8 mouse cellular contexts compared by ENCODE assay signal in the genomic region with DNA sequence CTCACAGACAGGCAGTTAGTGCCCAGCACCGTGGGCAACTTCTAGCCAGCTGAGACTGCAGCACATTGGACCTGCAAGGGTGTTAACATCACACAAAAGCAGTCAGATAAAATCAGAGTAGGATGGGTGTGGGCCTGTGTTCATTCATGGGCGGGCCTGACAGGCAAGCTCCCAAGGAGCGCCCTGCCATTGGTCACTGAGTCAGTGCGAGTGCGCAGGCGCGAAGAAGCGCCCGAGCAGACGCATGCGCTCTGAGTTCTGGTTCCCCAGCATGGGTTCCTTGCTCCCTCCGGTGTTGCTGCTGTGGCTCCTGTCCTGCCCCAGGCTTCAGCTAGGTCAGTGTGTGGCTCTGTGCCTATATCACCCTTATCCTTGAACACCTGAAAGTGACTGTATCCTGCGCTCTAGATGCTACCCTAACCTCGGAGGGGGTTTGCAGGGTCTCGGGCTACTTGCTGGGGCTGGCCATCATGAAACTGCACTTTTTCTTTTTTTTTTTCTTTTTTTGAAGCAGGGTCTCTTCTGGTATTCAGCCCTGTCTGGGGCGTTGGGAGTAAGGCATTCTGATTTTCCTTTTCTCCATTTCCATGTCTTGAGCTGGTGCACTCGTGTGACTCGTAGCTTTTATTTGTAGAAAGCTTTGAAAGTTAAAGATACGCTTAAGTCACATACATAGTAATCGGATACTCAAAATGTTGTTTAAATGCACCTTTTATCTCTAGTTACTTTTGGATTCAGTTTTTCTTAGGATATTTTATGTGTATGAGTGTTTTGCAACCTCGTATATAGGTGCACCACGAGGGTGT. TPM values are rescaled to one million over a fixed set of nuclear protein-coding genes. Genes with fewer than 3 reads are reported as not detected.
DNase-seq lines count a peak whose midpoint lies in the region; ATAC-seq lines count a peak whose summit lies in the region.

A gene (plus strand): TSS at position 235 of the 806 bp plus-strand sequence.

- H3K36me3 ChIP-seq in hindbrain, embryonic 16.5 days (ENCODE audit: control insufficient read depth, insufficient read depth, low read length) = peaks cover 13% of the 10 kb centered on the region
- peaks cover 20% of the 10 kb centered on the region for H3K36me3 ChIP-seq in macrophage (ENCODE audit: inconsistent target)

- WGBS in hindbrain, embryonic 16.5 days = 10% methylated on average over 22 of the region's 22 CpGs
- 4% methylated on average over 22 of the region's 22 CpGs for WGBS in macrophage (ENCODE audit: missing documents)

- H3K9ac ChIP-seq in hindbrain, embryonic 16.5 days (ENCODE audit: low read depth, low read length) = peak within 1 kb of the TSS; percentile 74

- H3K27me3 ChIP-seq in hindbrain, embryonic 16.5 days (replicated peaks; ENCODE audit: control insufficient read depth, insufficient read depth, low read length) = no peaks in the 10 kb centered on the region

- H3K4me1 ChIP-seq in hindbrain, embryonic 16.5 days (ENCODE audit: control insufficient read depth, insufficient read depth, low read depth, low read length) = no peaks in the 10 kb centered on the region; the same call in none of the 2 replicates

- peak within 1 kb of the TSS; percentile 71 for H3K27ac ChIP-seq in hindbrain, embryonic 16.5 days (ENCODE audit: low read depth, low read length)
- H3K27ac ChIP-seq in macrophage = peak within 1 kb of the TSS; percentile 50

- ATAC-seq in hindbrain, embryonic 16.5 days = peak; percentile 99

- peak; percentile 91 for DNase-seq in WW6 (ENCODE audit: low read depth, low spot score)
- DNase-seq in cerebellum, postnatal 4 days (ENCODE audit: low spot score in 2 of 2) = peak; percentile 89 to 95
- peak; percentile 96 for DNase-seq in gastrocnemius, adult 18-20 months (ENCODE audit: low spot score)
- peak; percentile 94 to 97 for DNase-seq in left cerebral cortex, adult 18-20 months (ENCODE audit: low spot score in 2 of 2)
- peak; percentile 97 for DNase-seq in right cerebral cortex, adult 18-20 months
- peak; percentile 82 for DNase-seq in urinary bladder, postnatal 10 days (ENCODE audit: low spot score)

- peaks cover 21% of the 10 kb centered on the region; the same call in 1 of the 2 replicates for H3K79me2 ChIP-seq in macrophage (ENCODE audit: inconsistent target)

- peak within 1 kb of the TSS; percentile 64 for H3K4me2 ChIP-seq in hindbrain, embryonic 16.5 days (ENCODE audit: low read length)

- H3K9me3 ChIP-seq in hindbrain, embryonic 16.5 days (ENCODE audit: control insufficient read depth, low read length) = no peaks in the 10 kb centered on the region

- peak within 1 kb of the TSS; percentile 61 for H3K4me3 ChIP-seq in hindbrain, embryonic 16.5 days (ENCODE audit: low read length)
- peak within 1 kb of the TSS; percentile 95 for H3K4me3 ChIP-seq in macrophage (ENCODE audit: inconsistent target)

RNA-seq across cellular contexts. Expression of the gene that starts here (rescaled TPM):
- total RNA-seq in gastrocnemius, adult 18-20 months (2021) = 10 to 100 TPM in 1 of 2 experiments, 1 to 10 TPM in 1; 5.8 to 10.1 TPM
- 31.3 and 31.7 TPM in 2 replicates for polyA plus RNA-seq in hindbrain, embryonic 16.5 days (2015; fragmentation: Nextera tagmentation; extraction: Ambion mirVana)
- total RNA-seq in left cerebral cortex, adult 18-20 months (2021) = 10 to 100 TPM; 18.8 to 19.8 TPM
- total RNA-seq in macrophage (2018; cell fraction: chromatin; rRNA removed) = 10 to 100 TPM in 9 of 26 experiments, 1 to 10 TPM in 17; 1.5 to 20.9 (median 8.8) TPM
- total RNA-seq in macrophage (2018; cell fraction: cytosol; rRNA removed) = 10 to 100 TPM in 22 of 26 experiments, 1 to 10 TPM in 4; 8.0 to 18.7 (median 14.0) TPM
- total RNA-seq in macrophage (2018; cell fraction: nucleus; rRNA removed) = 10 to 100 TPM in 18 of 26 experiments, 1 to 10 TPM in 8; 6.0 to 24.5 (median 13.7) TPM
- 10.1 to 18.3 TPM (median 12.6 TPM) in 3 replicates for polyA plus RNA-seq in macrophage (2018)

Comparison
In these comparisons a context has a peak if more than half of its experiments do, and no peak if none do; other contexts are left out.
1. Peak in every context shown above with its lines: DNase-seq, ATAC-seq, H3K4me3 ChIP-seq and H3K27ac ChIP-seq.